Mouse (Mus musculus) liver, postnatal 0 days (tissue): ENCODE data around the gene Snx7.

Source experiments
- CTCF ChIP-seq: sonication (generic); IDR thresholded peaks from 2 replicates; pipeline ENCODE4 v1.5.1; 2016; ENCODE audit warnings: antibody characterized with exemption, low read depth
- EP300 ChIP-seq: IDR thresholded peaks from 2 replicates; pipeline ENCODE4 v1.6.1; 2016; ENCODE audit warnings: antibody characterized with exemption, low read depth, mild to moderate bottlenecking

GRCm38 (mm10) chr3:117865621-117866020 is 3.1 kb downstream of the Snx7 start:
- TF ChIP-seq CTCF (no peak), EP300 (no peak)
